Mouse (Mus musculus) embryonic facial prominence, embryonic 13.5 days (tissue): ENCODE measurements around the gene Prss30. TPM values are rescaled to one million over a fixed set of nuclear protein-coding genes. Genes with fewer than 3 reads are reported as not detected.
"Not testable (repeated sequence)": the region's sequence is repeated elsewhere in the genome, so short reads cannot be mapped to it uniquely, and the experiment has no call there.

ENCODE experiments used
- ATAC-seq: fragments of 200-750 bp; cut with Nextera tagmentation; 2 replicates; pipeline ENCODE4 v1.8.0; 2017; ENCODE audit warnings: low read depth; ENCODE audit not compliant: insufficient number of reproducible peaks, insufficient read depth, low FRiP score, low TSS enrichment
- H3K27ac ChIP-seq: fragments of 300-500 bp; sonication (generic); 2 replicates; pipeline ENCODE4 v1.5.1; 2015; ENCODE audit warnings: moderate library complexity, mild to moderate bottlenecking, inconsistent platforms
- H3K27me3 ChIP-seq: fragments of 300-500 bp; sonication (generic); 2 replicates; pipeline ENCODE4 v1.6.1; 2015; ENCODE audit warnings: mild to moderate bottlenecking, inconsistent platforms
- H3K36me3 ChIP-seq: fragments of 300-500 bp; sonication (generic); 2 replicates; pipeline ENCODE4 v1.6.1; 2015; ENCODE audit warnings: mild to moderate bottlenecking, inconsistent platforms
- H3K4me1 ChIP-seq: fragments of 300-500 bp; sonication (generic); 2 replicates; pipeline ENCODE4 v1.6.1; 2015; ENCODE audit warnings: inconsistent platforms
- H3K4me2 ChIP-seq: fragments of 300-500 bp; sonication (generic); 2 replicates; pipeline ENCODE4 v1.6.1; 2015; ENCODE audit warnings: moderate library complexity, mild to moderate bottlenecking, inconsistent platforms
- H3K4me3 ChIP-seq: fragments of 300-500 bp; sonication (generic); 2 replicates; pipeline ENCODE4 v1.5.1; 2015; ENCODE audit warnings: mild to moderate bottlenecking, inconsistent platforms
- H3K9ac ChIP-seq: fragments of 300-500 bp; sonication (generic); 2 replicates; pipeline ENCODE4 v1.6.1; 2015; ENCODE audit warnings: mild to moderate bottlenecking, inconsistent platforms
- H3K9me3 ChIP-seq: fragments of 300-500 bp; sonication (generic); 2 replicates; pipeline ENCODE4 v1.6.1; 2016; ENCODE audit warnings: inconsistent platforms
- WGBS: fragments of 180-500 bp; shearing (Covaris S2); methylation state at CpG from one replicate; pipeline ENCODE4 v1.1.7; 2015; ENCODE audit warnings: mixed read lengths; 5-methylcytosine and 5-hydroxymethylcytosine counted together
- polyA plus RNA-seq: library from polyadenylated mRNA; unstranded; fragments of >200 nt; fragmentation: Nextera tagmentation; extraction: Ambion mirVana; gene quantifications from 2 replicates; pipeline ENCODE4 v1.2.1, GENCODE M21; 2015

Gene Prss30
- polyA plus RNA-seq, 1 experiment from 2014 or later = not detected

- Histone ChIP-seq H3K4me1 (no peaks in the 10 kb centered on the region), H3K4me2 (no peak overlapping the region), H3K27me3 (no peaks in the 10 kb centered on the region; the same call in 1 of the 2 replicates), H3K9ac (no peak overlapping the region), H3K27ac (no peak overlapping the region), H3K36me3 (no peaks in the 10 kb centered on the region), H3K4me3 (no peak overlapping the region), H3K9me3 (no peaks in the 10 kb centered on the region)
- no peak for ATAC-seq
- 51% methylated on average over 4 of the region's 4 CpGs for WGBS
These were observed 2.5 kb upstream of the Prss30 start for GRCm38 (mm10) chr17:23982912-23983311.

GRCm38 (mm10) chr17:23979471-23979870, 895 bp downstream of the Prss30 start:
- H3K9ac ChIP-seq = no peak overlapping the region
- WGBS = 44% methylated on average over 3 of the region's 3 CpGs
- no peak for ATAC-seq
- H3K36me3 ChIP-seq = no peaks in the 10 kb centered on the region
- no peak overlapping the region for H3K4me2 ChIP-seq
- H3K27me3 ChIP-seq = no peaks in the 10 kb centered on the region
- H3K4me3 ChIP-seq = no peak overlapping the region
- H3K4me1 ChIP-seq = no peaks in the 10 kb centered on the region
- H3K27ac ChIP-seq = no peak overlapping the region
- no peaks in the 10 kb centered on the region for H3K9me3 ChIP-seq

DNA sequence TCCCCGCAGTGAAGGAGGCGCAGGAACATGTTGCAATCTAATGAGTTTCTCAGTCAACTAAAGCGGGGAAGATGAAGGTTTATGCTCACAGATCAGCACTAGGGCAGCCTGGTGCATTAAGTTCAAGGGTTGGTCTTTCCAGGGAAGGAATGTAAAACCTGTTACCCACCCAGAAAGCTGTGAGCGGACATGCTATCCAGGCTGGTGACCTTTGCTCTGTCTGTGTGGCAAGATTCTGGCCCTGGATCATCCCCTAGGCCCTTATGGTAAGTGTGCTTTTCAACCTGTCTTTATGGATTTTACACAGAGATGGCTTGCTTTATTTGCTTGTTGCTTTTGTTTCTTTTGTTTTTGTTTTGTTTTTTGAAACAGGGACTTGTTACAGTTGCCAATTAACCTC, 3.7 kb downstream of the Prss30 start:
- no peak for ATAC-seq
- Histone ChIP-seq H3K27ac (no peak overlapping the region), H3K27me3 (no peaks in the 10 kb centered on the region), H3K36me3 (no peaks in the 10 kb centered on the region), H3K4me3 (no peak overlapping the region), H3K4me2 (no peak overlapping the region), H3K9ac (no peak overlapping the region), H3K4me1 (no peaks in the 10 kb centered on the region), H3K9me3 (no peaks in the 10 kb centered on the region)
- 74% methylated on average over 4 of the region's 4 CpGs for WGBS

- Histone ChIP-seq H3K4me1 (no peaks in the 10 kb centered on the region), H3K9me3 (no peaks in the 10 kb centered on the region), H3K9ac (no peak overlapping the region), H3K36me3 (no peaks in the 10 kb centered on the region), H3K4me2 (no peak overlapping the region), H3K27ac (no peak overlapping the region), H3K27me3 (no peaks in the 10 kb centered on the region), H3K4me3 (no peak overlapping the region)
- WGBS = 77% methylated on average over 9 of the region's 9 CpGs
- no peak for ATAC-seq
These were observed 9.1 kb downstream of the Prss30 start for GRCm38 (mm10) chr17:23971315-23971714.

DNA sequence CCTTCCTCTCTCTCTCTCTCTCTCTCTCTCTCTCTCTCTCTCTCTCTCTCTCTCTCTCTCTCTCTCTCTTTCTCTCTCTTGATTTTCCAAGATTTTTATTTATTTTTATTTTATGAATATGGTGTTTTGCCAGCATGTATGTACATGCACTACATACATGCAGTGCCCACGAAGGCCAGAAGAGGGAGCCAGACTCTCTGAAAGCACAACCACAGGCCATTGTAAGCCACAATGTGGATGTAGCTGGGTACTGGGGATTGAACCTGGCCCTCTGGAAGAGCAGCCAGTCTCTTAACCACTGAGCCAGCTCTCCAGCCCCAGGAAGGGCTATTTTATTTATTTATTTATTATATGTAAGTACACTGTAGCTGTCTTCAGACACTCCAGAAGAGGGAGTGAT, 11.1 kb downstream of the Prss30 start:
- Histone ChIP-seq H3K4me1 (no peaks in the 10 kb centered on the region), H3K9ac (no peak overlapping the region), H3K9me3 (no peaks in the 10 kb centered on the region), H3K27ac (no peak overlapping the region), H3K4me2 (no peak overlapping the region), H3K27me3 (no peaks in the 10 kb centered on the region), H3K36me3 (no peaks in the 10 kb centered on the region), H3K4me3 (no peak overlapping the region)
- no peak for ATAC-seq
- whole genome bisulfite sequencing = 4% methylated on average over 1 of the region's 1 CpGs

DNA sequence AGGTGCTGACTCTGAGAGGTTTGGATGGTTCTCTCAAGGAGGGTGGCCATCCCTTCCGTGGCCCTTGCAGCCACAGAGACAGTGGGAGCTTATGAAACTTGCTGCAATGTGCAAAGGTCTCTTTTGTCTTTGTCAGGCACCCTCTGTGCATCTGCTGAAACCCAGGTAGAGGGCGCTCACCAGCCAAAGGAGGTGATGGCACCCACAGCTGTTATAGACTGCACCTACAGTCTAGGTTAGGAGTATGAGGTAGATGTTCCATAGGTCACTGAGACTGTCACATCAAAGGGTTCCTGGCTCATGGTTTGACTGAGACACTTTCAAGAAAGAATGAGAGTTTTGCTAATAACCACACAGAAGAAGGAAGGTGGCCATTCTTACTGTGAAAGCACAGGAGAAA, 11.6 kb downstream of the Prss30 start:
- Histone ChIP-seq H3K27ac (no peak overlapping the region), H3K36me3 (no peaks in the 10 kb centered on the region), H3K4me3 (no peak overlapping the region), H3K4me2 (no peak overlapping the region), H3K9me3 (no peaks in the 10 kb centered on the region), H3K27me3 (no peaks in the 10 kb centered on the region), H3K4me1 (no peaks in the 10 kb centered on the region), H3K9ac (no peak overlapping the region)
- ATAC-seq = no peak
- 41% methylated on average over 2 of the region's 2 CpGs for WGBS

DNA sequence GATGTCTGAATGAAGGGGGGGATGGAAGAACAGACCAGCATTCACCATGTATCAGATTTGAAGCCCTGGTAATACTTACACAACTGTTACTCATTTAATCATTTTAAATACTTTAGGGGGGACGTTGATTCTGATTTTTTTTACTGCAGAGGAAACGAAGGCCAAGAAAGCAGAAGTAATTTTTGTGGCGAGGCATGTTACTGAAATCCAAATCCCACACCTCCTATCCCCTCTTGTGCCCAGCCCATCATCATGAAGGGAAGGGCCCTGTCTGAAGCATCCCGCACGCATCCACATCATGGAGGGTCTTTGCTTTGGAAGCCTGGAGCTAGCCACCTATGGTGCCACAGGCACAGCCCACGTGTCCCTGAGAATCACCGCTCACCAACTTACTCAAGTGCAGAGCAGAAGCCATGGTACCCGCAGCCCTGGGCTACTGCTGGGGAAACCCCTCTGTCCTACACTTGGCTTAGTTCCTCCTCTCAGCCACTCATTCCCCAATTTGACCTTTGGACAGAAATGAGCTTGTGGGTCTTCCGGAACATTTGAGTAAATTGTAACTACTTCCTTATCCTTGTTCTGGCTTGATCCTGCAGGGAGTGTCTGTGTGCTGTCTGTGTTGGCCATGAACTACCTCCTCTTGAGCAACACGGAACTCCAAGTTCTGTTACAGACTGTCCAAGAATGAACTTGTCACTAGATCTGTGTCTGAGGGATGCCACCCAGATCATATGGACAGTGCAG, 13.5 kb downstream of the Prss30 start:
- Histone ChIP-seq H3K27ac (no peak overlapping the region), H3K4me2 (no peak overlapping the region), H3K27me3 (no peaks in the 10 kb centered on the region), H3K4me1 (no peaks in the 10 kb centered on the region), H3K4me3 (no peak overlapping the region), H3K9ac (no peak overlapping the region), H3K9me3 (no peaks in the 10 kb centered on the region), H3K36me3 (no peaks in the 10 kb centered on the region)
- ATAC-seq = no peak
- 79% methylated on average over 10 of the region's 10 CpGs for WGBS

DNA sequence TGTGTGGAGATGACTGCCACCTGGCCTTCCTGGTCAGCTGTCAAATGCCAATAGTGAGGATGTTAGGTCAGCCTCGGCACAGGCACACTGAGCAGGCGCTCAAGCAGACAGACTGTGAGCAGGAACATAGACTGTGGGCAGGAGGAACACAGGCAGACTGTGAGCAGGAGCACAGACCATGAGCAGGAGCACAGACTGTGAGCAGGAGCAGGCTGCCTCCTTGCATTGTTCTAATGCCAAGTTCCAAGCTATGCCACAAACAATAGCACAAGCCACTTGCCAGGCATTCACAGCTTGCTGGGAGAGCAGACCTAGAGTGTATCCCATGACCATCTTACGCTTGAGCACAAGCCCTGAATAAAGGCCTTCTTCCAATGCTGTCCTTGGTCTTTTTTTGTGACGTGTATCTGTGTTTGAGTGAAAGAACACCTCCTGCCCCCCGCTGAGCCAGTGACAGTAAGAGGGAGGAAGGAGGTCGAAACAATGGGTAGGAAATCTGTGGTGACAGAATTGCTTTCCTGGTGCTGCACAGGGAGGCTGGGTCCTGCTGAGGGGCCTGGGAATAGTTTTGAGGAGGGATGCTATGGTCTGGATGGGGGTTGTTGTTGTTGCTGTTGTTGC, 14.5 kb downstream of the Prss30 start:
- H3K9ac ChIP-seq = no peak overlapping the region
- no peak overlapping the region for H3K4me3 ChIP-seq
- H3K9me3 ChIP-seq = no peaks in the 10 kb centered on the region
- WGBS = 43% methylated on average over 6 of the region's 6 CpGs
- no peaks in the 10 kb centered on the region for H3K4me1 ChIP-seq
- no peak overlapping the region for H3K27ac ChIP-seq
- no peaks in the 10 kb centered on the region for H3K27me3 ChIP-seq
- no peak for ATAC-seq
- H3K36me3 ChIP-seq = no peaks in the 10 kb centered on the region
- H3K4me2 ChIP-seq = no peak overlapping the region

DNA sequence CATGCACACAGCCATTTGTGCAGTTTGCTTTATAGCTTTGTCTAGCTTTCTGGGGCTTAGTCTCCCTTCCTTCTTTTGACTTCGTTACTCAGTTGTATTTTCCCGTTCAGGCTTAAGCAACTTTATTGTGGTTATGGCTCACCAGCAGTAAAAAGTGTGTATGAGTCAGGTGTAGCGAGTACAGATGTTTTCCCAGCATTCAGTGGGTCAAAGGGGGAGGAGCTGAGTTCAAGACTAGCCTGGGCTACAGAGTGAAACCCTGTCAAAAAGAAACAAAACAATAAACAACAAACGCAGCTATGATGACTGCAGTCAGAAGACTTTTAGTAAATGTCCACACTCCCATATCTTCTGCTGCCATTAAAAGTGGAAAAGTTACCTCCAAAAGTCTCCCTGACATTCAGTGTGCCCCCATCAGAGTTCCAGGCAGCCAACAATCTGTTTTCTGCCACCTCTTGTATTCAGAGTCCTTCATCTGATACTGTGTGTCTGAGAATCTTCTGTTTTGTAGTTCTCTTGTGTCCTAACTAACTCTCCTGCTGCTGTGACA, 18.7 kb downstream of the Prss30 start:
- ATAC-seq = no peak
- 67% methylated on average over 4 of the region's 4 CpGs for WGBS
- Histone ChIP-seq H3K9me3 (no peaks in the 10 kb centered on the region), H3K4me2 (no peak overlapping the region), H3K4me3 (no peak overlapping the region), H3K27ac (no peak overlapping the region), H3K27me3 (no peaks in the 10 kb centered on the region), H3K9ac (no peak overlapping the region), H3K36me3 (no peaks in the 10 kb centered on the region), H3K4me1 (no peaks in the 10 kb centered on the region)

GRCm38 (mm10) chr17:23960084-23960738, 20.2 kb downstream of the Prss30 start:
- Histone ChIP-seq H3K27me3 (no peaks in the 10 kb centered on the region), H3K27ac (no peak overlapping the region), H3K9ac (no peak overlapping the region), H3K4me2 (no peak overlapping the region), H3K4me1 (no peaks in the 10 kb centered on the region), H3K9me3 (no peaks in the 10 kb centered on the region), H3K4me3 (no peak overlapping the region), H3K36me3 (no peaks in the 10 kb centered on the region)
- 0 out of 2 replicates have a peak, but pooled peaks have one; percentile 48 for ATAC-seq
- 39% methylated on average over 3 of the region's 3 CpGs for WGBS

DNA sequence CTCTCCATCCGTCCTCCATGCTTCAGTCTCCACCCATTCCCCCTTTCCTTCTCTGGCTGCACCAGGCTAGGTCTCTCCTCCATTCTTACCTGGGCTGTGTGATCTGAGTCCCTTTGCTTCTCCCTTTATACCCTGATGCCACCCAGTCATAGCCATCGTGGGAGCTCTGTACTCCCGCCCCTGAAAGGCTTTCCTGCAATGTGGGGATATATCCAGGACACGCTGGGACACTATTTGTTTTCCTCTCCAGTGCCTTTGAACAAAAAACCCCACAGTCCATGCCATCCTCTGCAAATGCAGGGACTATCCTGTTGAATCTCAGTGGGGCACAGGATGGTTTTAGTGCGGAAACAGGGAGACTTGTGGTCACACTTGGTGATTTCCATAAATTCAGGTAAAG, 25.2 kb downstream of the Prss30 start, which contains the start of gene Sbpl:
Gene Sbpl (minus strand): TSS at position 101 of the 400 bp plus-strand sequence.
- Histone ChIP-seq H3K9ac (no peak within 1 kb of the TSS), H3K36me3 (no peaks in the 10 kb centered on the region), H3K4me2 (no peak within 1 kb of the TSS), H3K4me3 (no peak within 1 kb of the TSS), H3K4me1 (no peaks in the 10 kb centered on the region), H3K27ac (no peak within 1 kb of the TSS), H3K27me3 (no peaks in the 10 kb centered on the region), H3K9me3 (no peaks in the 10 kb centered on the region)
- no peak for ATAC-seq
- 83% methylated on average over 5 of the region's 5 CpGs for WGBS

- WGBS = 69% methylated on average over 4 of the region's 4 CpGs
- not testable (repeated sequence) for H3K27me3 ChIP-seq, H3K4me1 ChIP-seq, H3K27ac ChIP-seq, H3K9me3 ChIP-seq, ATAC-seq, H3K9ac ChIP-seq, H3K4me2 ChIP-seq, H3K36me3 ChIP-seq, H3K4me3 ChIP-seq
These were observed 29.5 kb downstream of the Prss30 start for GRCm38 (mm10) chr17:23950828-23951227.
